In genomic region chr8:128223522-128223921, GRCm38 (mm10) we compare ENCODE assay signal across 16 mouse cellular contexts.
DNase-seq lines count a peak whose midpoint lies in the region; ATAC-seq and TF ChIP-seq lines count a peak whose summit lies in the region.
"Had no signal": no experiment of that assay in that cellular context is flagged by ENCODE, and none has a peak within 500 bp of the region (broad histone marks: within the 10 kb centered on the region; RNA-seq: fewer than 3 reads in every experiment).

No protein-coding gene starts in this region.

- H3K27me3 ChIP-seq in heart, embryonic 11.5 days (ENCODE audit: control insufficient read depth, insufficient read depth, low read length), result no peaks in the 10 kb centered on the region
- H3K27me3 ChIP-seq in limb, embryonic 14.5 days (ENCODE audit: control insufficient read depth, insufficient read depth, low read length), result no peaks in the 10 kb centered on the region
- H3K27me3 ChIP-seq in limb, embryonic 10.5 days (ENCODE audit: low read depth, poor library complexity, severe bottlenecking), result no peaks in the 10 kb centered on the region
- H3K27me3 ChIP-seq: kidney, embryonic 15.5 days had no signal

- ATAC-seq in heart, embryonic 11.5 days (replicated peaks; ENCODE audit: insufficient number of reproducible peaks, low FRiP score, low TSS enrichment), result peak; percentile 57; the same call in 1 of the 2 replicates
- ATAC-seq in limb, embryonic 14.5 days (ENCODE audit: low FRiP score, low read depth), result no peak
- ATAC-seq: inflammation-experienced regulatory T-cells, adult 6 months had no signal

- no peak overlapping the region for H3K4me2 ChIP-seq in heart, embryonic 11.5 days
- no peak overlapping the region for H3K4me2 ChIP-seq in limb, embryonic 14.5 days (replicated peaks; ENCODE audit: low read depth, low read length, severe bottlenecking)
- H3K4me2 ChIP-seq: kidney, embryonic 15.5 days; midbrain, embryonic 11.5 days had no signal

- peak overlapping the region; percentile 42; the same call in 1 of the 2 replicates for H3K27ac ChIP-seq in heart, embryonic 11.5 days (ENCODE audit: low read depth, low read length)
- H3K27ac ChIP-seq in limb, embryonic 14.5 days (replicated peaks; ENCODE audit: low read depth, low read length), result no peak overlapping the region
- no peak overlapping the region for H3K27ac ChIP-seq in limb, embryonic 10.5 days
- peak overlapping the region; percentile 76 for H3K27ac ChIP-seq in bone marrow macrophage, adult 2 months (ENCODE audit: insufficient read depth, low read depth, low read length)
- H3K27ac ChIP-seq in macrophage, result peak overlapping the region; percentile 49
- H3K27ac ChIP-seq: kidney, embryonic 15.5 days had no signal

- H3K79me2 ChIP-seq in macrophage (ENCODE audit: inconsistent target), result no peaks in the 10 kb centered on the region

- H3K4me3 ChIP-seq in heart, embryonic 11.5 days (ENCODE audit: low read depth, low read length), result no peak overlapping the region
- H3K4me3 ChIP-seq in limb, embryonic 14.5 days (replicated peaks; ENCODE audit: low read length), result no peak overlapping the region
- no peak overlapping the region for H3K4me3 ChIP-seq in limb, embryonic 10.5 days
- no peak overlapping the region for H3K4me3 ChIP-seq in bone marrow macrophage, adult 2 months (ENCODE audit: insufficient read depth, low read length)
- H3K4me3 ChIP-seq in macrophage (ENCODE audit: inconsistent target), result no peak overlapping the region
- H3K4me3 ChIP-seq: kidney, embryonic 15.5 days had no signal

- TF ChIP-seq CTCF in bone marrow macrophage, adult 2 months (IDR thresholded peaks at IDR 0.05; ENCODE audit: low read depth, low read length), result no peak

- H3K9me3 ChIP-seq in heart, embryonic 11.5 days (replicated peaks; ENCODE audit: control insufficient read depth, low read length), result no peaks in the 10 kb centered on the region
- no peaks in the 10 kb centered on the region for H3K9me3 ChIP-seq in limb, embryonic 14.5 days (ENCODE audit: control insufficient read depth, low read length)
- no peaks in the 10 kb centered on the region for H3K9me3 ChIP-seq in limb, embryonic 10.5 days (replicated peaks)
- H3K9me3 ChIP-seq: kidney, embryonic 15.5 days had no signal

- DNase-seq in heart, adult 11 months, result no peak
- peak; percentile 16 for DNase-seq in limb, embryonic 14.5 days (ENCODE audit: low spot score)
- DNase-seq in limb, embryonic 10.5 days (ENCODE audit: low spot score), result no peak
- no peak for DNase-seq in urinary bladder, postnatal 14 days (ENCODE audit: low spot score)
- no peak for DNase-seq in adrenal gland, adult (ENCODE audit: inconsistent age in 2 of 2, low spot score in 1 of 2)
- DNase-seq: cerebellum, adult 8-10 months; embryo, embryonic 11 days; gastrocnemius, postnatal 10 days; liver; lung, adult 2 months had no signal

- H3K36me3 ChIP-seq in heart, embryonic 11.5 days (ENCODE audit: control insufficient read depth, insufficient read depth, low read length), result no peaks in the 10 kb centered on the region
- no peaks in the 10 kb centered on the region for H3K36me3 ChIP-seq in limb, embryonic 14.5 days (ENCODE audit: control insufficient read depth, insufficient read depth, low read length)
- no peaks in the 10 kb centered on the region for H3K36me3 ChIP-seq in limb, embryonic 10.5 days
- H3K36me3 ChIP-seq in macrophage (ENCODE audit: inconsistent target), result no peaks in the 10 kb centered on the region
- H3K36me3 ChIP-seq: kidney, embryonic 15.5 days had no signal

- no peak for TF ChIP-seq POLR2A in limb, embryonic 14.5 days (IDR thresholded peaks at IDR 0.05; ENCODE audit: borderline replicate concordance, extremely low read depth, insufficient read depth, insufficient read length)
- TF ChIP-seq POLR2A in bone marrow macrophage, adult 2 months (IDR thresholded peaks at IDR 0.05; ENCODE audit: borderline replicate concordance, low read depth, low read length), result no peak

- no peak overlapping the region for H3K9ac ChIP-seq in heart, embryonic 11.5 days (ENCODE audit: low read depth, low read length)
- no peak overlapping the region for H3K9ac ChIP-seq in limb, embryonic 14.5 days (ENCODE audit: low read depth, low read length, severe bottlenecking)
- H3K9ac ChIP-seq: kidney, embryonic 15.5 days had no signal

- peaks cover 24% of the 10 kb centered on the region for H3K4me1 ChIP-seq in heart, embryonic 11.5 days (ENCODE audit: control insufficient read depth, insufficient read depth, low read length)
- no peaks in the 10 kb centered on the region for H3K4me1 ChIP-seq in limb, embryonic 14.5 days (ENCODE audit: control insufficient read depth, insufficient read depth, low read length)
- no peaks in the 10 kb centered on the region for H3K4me1 ChIP-seq in limb, embryonic 10.5 days
- peaks cover 25% of the 10 kb centered on the region for H3K4me1 ChIP-seq in bone marrow macrophage, adult 2 months (ENCODE audit: control insufficient read depth, insufficient read depth, low read length)
- H3K4me1 ChIP-seq: kidney, embryonic 15.5 days had no signal

Comparison
In these comparisons a context has a peak if more than half of its experiments do, and no peak if none do; other contexts are left out.
1. H3K27ac ChIP-seq: peak in heart, embryonic 11.5 days (single experiment), bone marrow macrophage, adult 2 months (single experiment) and macrophage (single experiment); none in limb, embryonic 14.5 days (single experiment) and limb, embryonic 10.5 days (single experiment).